Mouse (Mus musculus): ENCODE results near the gene Cyp4v3.

DNA sequence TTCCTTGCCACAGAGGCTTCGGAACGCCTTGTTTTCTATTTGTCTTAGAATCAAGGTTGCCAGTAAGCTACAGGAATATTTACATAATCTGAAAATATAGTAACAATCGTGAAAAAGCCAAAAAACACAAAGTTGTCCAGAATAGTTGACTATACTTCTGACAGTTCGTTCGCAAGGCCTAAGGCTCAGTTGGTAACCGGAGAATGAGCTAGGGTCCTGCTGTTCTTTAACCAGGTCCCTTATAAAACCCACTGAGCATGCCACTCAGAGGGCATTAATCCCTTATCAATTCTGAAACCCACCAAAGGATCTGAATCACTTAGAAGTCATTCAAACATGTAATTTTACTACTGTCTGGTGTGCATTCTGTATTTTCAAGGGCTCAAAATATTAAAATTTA, 22.8 kb upstream of the Cyp4v3 start:
- no peak for TF ChIP-seq MAFK (IDR thresholded peaks at IDR 0.05; ENCODE audit: insufficient read depth, low read depth, low read length)
- no peak for TF ChIP-seq HCFC1 (IDR thresholded peaks at IDR 0.05; ENCODE audit: borderline replicate concordance, insufficient read depth, low read length)
- TF ChIP-seq ZNF384 (IDR thresholded peaks at IDR 0.05; ENCODE audit: low read depth, low read length), result no peak
- TF ChIP-seq ZC3H11A (IDR thresholded peaks at IDR 0.05; ENCODE audit: borderline replicate concordance, low read depth, low read length), result no peak
- TF ChIP-seq CHD2 (IDR thresholded peaks at IDR 0.05; ENCODE audit: low read depth, low read length), result no peak

Measured in ES-E14 (cell line).